Mouse (Mus musculus) limb, embryonic 10.5 days (tissue): ENCODE results near the gene Spire2. TPM values are rescaled to one million over a fixed set of nuclear protein-coding genes. Genes with fewer than 3 reads are reported as not detected.

ENCODE experiments used
- DNase-seq: peaks from one replicate; pipeline ENCODE4 v3.0.0-alpha.2; 2017; ENCODE audit warnings: low spot score
- H3K27ac ChIP-seq: fragments of 300-500 bp; sonication (generic); 2 replicates; pipeline ENCODE4 v1.5.1; 2016; ENCODE audit warnings: mild to moderate bottlenecking
- H3K27me3 ChIP-seq: fragments of 300-500 bp; sonication (generic); 2 replicates; pipeline ENCODE4 v1.6.1; 2016; ENCODE audit warnings: low read depth, mild to moderate bottlenecking; ENCODE audit not compliant: poor library complexity, severe bottlenecking
- H3K36me3 ChIP-seq: fragments of 300-500 bp; sonication (generic); 2 replicates; pipeline ENCODE4 v1.6.1; 2016; ENCODE audit warnings: mild to moderate bottlenecking, moderate library complexity
- H3K4me1 ChIP-seq: fragments of 300-500 bp; sonication (generic); 2 replicates; pipeline ENCODE4 v1.6.1; 2016
- H3K4me3 ChIP-seq: fragments of 300-500 bp; sonication (generic); 2 replicates; pipeline ENCODE4 v1.5.1; 2016; ENCODE audit warnings: mild to moderate bottlenecking, moderate library complexity
- H3K9me3 ChIP-seq: fragments of 300-500 bp; sonication (generic); replicated peaks from 2 replicates; pipeline ENCODE4 v1.6.1; 2016; ENCODE audit warnings: mild to moderate bottlenecking
- WGBS: fragments of 180-500 bp; shearing (Covaris S2); methylation state at CpG from one replicate; pipeline ENCODE4 v1.1.7; 2016; 5-methylcytosine and 5-hydroxymethylcytosine counted together
- polyA plus RNA-seq: library from polyadenylated mRNA; unstranded; fragments of >200 nt; fragmentation: Nextera tagmentation; extraction: Ambion mirVana; gene quantifications from 2 replicates; pipeline ENCODE4 v1.2.1, GENCODE M21; 2016

Spire2 gene
- polyA plus RNA-seq, 1 experiment from 2014 or later = 2.0 TPM

DNA sequence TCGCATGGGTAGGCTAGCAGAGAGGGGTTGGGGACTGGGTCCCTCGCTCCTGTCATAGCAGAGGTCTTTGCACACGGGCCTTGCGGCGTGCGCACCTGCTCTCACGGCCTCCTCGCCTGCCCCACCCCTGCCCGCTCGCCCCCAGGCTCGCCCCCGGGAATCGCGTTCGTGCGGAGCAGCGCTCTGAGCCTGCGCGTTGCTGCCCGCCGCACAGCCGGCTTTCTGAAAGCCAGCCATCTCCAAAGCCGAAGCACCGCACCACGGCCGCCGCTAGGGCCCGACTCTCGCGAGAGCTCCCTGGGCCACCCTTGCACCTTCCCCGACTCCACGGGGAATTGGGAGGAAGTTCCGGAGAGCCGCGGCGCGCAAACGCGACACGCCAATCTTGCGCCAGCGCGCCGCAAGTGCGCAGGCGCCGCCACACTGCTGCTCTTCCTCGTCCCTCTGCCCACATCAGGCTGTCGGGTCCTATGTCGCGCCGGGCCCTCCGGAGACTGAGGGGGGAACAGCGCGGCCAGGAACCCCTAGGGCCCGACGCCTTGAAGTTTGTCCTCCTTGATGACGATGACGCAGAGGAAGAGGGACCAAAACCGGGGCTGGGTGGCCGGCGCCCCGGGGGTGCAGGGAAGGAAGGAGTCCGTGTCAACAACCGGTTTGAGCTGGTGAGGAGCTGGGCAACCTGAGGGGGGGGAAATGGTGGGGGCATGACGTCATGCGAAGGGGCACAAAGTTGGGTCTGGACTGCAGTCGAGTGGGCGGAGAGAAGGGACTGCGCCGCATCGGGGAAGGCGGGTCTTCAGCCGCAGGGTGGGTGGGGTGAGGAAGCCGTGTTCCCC, 41.1 kb downstream of the Spire2 start, which contains the start of gene Tcf25:
Gene Tcf25 (plus strand): TSS at position 351 of the 836 bp plus-strand sequence.
- no peaks in the 10 kb centered on the region for H3K9me3 ChIP-seq
- peaks cover 18% of the 10 kb centered on the region for H3K4me1 ChIP-seq
- H3K4me3 ChIP-seq = peak within 1 kb of the TSS; percentile 77
- under 1% methylated on average over 75 of the region's 75 CpGs for WGBS
- H3K36me3 ChIP-seq = peaks cover 20% of the 10 kb centered on the region
- peak within 1 kb of the TSS; percentile 91 for H3K27ac ChIP-seq
- DNase-seq = peak; percentile 98
- H3K27me3 ChIP-seq = no peaks in the 10 kb centered on the region

DNA sequence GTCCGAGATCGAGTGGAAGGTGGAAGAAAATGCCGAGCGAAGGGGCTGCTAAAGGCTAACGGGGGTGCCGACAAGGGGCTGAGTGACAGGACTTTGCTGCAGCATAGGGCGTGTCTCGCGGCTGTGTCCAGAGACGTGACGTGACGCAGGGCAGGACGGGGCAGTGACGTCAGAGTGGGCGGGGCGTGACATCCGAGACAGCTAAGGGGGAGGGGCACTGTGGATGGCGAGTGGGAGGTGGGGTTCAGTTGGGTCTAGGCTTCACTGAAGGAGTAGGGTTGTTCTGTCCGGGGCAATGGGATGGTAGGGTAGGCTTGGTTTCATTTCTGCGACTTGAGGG, 41.7 kb downstream of the Spire2 start:
- Histone ChIP-seq H3K27me3 (no peaks in the 10 kb centered on the region), H3K4me3 (peak overlapping the region; percentile 77), H3K27ac (peak overlapping the region; percentile 91), H3K4me1 (peaks cover 18% of the 10 kb centered on the region), H3K9me3 (no peaks in the 10 kb centered on the region), H3K36me3 (peaks cover 20% of the 10 kb centered on the region)
- 1% methylated on average over 20 of the region's 20 CpGs for WGBS
- peak; percentile 99 for DNase-seq

DNA sequence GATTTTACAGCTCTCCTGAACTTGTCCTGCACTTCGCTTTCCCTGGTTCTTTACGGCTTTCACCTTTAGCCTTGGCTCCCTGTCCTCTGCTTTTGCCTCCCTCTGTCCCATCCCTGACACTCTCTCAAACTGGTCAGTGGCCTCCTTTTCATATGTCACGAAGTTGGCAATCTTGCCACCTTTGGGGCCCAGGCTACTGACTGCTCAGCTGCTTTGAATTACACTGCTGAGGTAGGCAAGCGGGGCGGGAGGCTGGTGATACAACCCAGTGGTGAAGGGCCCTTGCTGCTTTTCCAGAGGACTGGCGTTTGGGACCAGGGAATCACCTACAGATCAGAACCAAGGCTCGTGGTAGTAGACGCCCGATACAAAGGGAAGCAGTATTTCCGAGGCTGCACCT, 43.2 kb downstream of the Spire2 start:
- DNase-seq = no peak
- WGBS = 88% methylated on average over 10 of the region's 10 CpGs
- Histone ChIP-seq H3K27ac (no peak overlapping the region), H3K4me3 (no peak overlapping the region; the same call in 1 of the 2 replicates), H3K4me1 (peaks cover 18% of the 10 kb centered on the region), H3K36me3 (peaks cover 20% of the 10 kb centered on the region), H3K27me3 (no peaks in the 10 kb centered on the region), H3K9me3 (no peaks in the 10 kb centered on the region)

DNA sequence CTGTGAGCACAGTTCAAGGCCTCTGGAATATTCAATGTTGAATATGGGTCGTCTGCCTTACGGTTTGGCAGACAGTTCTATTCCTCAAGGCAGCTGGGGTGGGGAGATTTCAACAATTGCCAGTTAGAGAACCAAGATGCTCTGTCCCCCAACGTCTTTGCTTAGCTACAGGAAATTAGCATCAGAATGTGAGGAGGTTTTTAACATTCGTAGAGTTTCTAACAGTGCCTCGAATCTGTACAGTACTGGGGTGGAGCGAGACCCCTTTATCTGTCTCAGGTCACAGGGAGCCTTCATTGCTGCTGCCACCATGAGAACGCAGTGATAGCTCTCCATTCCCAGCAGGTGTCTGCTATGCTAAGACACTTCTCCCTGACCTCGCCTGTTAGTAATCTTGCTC, 43.6 kb downstream of the Spire2 start:
- Histone ChIP-seq H3K36me3 (peaks cover 22% of the 10 kb centered on the region), H3K4me3 (no peak overlapping the region), H3K4me1 (peaks cover 18% of the 10 kb centered on the region), H3K27me3 (no peaks in the 10 kb centered on the region), H3K27ac (no peak overlapping the region), H3K9me3 (no peaks in the 10 kb centered on the region)
- 72% methylated on average over 8 of the region's 8 CpGs for WGBS
- DNase-seq = no peak

DNA sequence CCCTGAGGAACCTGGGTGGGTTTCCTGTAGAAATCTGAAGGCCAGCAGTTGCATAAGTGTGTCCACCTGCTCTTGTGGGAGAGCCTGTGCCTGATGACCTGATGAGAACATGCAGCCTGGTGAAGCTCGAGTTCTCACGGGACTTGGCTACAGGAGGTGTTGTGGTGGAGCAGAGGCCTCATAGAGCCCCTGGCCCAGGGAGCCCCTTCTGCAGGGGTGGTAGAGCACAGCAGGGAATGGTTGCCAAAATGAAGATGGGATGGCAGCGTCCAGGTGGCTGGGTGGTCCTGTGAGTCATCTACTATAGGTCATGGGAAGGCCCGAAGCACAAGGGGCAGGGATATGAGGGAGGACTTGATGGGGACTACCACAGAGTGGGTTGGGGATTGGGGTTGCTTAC, 49.2 kb downstream of the Spire2 start:
- Histone ChIP-seq H3K4me3 (no peak overlapping the region), H3K27me3 (no peaks in the 10 kb centered on the region), H3K36me3 (peaks cover 68% of the 10 kb centered on the region), H3K4me1 (no peaks in the 10 kb centered on the region), H3K27ac (no peak overlapping the region), H3K9me3 (no peaks in the 10 kb centered on the region)
- no peak for DNase-seq
- WGBS = 90% methylated on average over 4 of the region's 4 CpGs

DNA sequence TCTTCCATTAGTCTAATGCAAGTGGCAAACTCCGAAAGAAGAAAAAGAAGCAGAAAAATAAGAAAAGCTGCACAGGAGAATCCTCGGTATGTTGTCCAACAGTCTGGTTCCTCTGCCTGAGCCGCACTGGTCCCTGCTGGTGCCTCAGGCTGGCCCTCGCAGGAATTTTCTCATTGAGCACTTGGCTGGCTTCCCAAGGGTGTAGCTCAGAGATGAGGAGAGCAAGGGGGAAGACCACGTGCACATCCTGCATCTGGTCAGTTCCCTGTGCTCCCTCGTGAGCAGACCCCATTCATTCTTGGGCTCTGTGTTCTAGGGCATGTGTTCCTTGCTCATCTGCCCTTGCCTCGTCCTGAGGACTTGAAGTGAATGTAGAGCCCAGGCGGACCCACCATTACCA, 50.0 kb downstream of the Spire2 start:
- no peaks in the 10 kb centered on the region for H3K27me3 ChIP-seq
- no peak overlapping the region for H3K27ac ChIP-seq
- peaks cover 71% of the 10 kb centered on the region for H3K36me3 ChIP-seq
- H3K4me1 ChIP-seq = no peaks in the 10 kb centered on the region
- 95% methylated on average over 8 of the region's 8 CpGs for WGBS
- H3K9me3 ChIP-seq = no peaks in the 10 kb centered on the region
- DNase-seq = no peak
- H3K4me3 ChIP-seq = no peak overlapping the region

DNA sequence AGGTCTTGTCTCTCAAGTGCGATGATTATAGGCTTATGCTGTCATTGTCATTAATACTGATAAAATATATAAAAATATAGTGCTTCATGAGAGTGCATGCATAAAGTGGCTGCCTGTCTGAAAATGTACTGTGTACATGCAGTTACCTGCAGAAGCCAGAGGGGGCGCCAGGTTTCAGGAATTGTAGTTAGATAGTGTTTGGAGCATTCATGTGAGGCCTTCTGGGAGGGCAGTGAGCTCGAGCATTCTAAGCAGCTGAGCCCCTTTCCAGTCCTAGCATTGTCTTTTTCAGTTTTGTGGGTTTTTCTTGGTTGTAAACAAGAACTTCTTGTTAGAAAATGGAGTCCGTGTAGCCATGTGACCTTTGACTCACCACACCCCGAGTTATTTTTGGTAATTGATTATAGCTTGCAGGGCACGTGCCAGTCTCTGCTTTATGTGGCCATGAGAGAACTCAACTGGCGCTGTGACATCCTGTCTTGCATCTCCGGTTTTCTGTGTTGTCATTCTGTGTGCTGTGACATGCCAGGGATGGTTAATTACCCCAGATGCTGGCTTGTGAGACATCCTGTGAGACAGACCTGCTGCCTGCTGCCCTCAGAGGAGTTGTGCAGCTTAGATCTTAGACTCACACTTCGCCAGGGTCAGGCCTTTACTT, 52.5 kb downstream of the Spire2 start:
- Histone ChIP-seq H3K27ac (no peak overlapping the region), H3K9me3 (no peaks in the 10 kb centered on the region), H3K36me3 (peaks cover 90% of the 10 kb centered on the region), H3K27me3 (no peaks in the 10 kb centered on the region), H3K4me1 (no peaks in the 10 kb centered on the region), H3K4me3 (no peak overlapping the region)
- DNase-seq = peak; percentile 50
- WGBS = 73% methylated on average over 9 of the region's 9 CpGs

DNA sequence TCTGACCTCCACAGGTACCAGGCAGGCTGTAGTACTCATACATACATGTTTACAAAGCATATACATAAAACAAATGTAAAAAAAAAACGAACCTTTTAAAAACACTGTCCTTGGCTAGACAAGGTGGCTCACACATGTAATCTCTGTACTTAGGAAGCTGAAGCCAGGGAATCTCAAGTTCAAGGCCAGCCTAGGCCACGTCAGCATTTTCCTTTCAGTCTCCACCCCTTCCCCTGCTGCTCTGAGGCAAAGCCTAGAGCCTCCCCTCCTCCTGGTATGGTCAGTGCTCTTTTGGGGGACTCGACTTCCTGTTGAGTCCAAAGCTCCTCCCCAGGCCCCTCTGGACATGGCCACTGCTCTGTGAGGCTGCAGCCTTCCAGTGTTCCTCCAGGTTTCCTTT, 54.5 kb downstream of the Spire2 start:
- WGBS = 81% methylated on average over 3 of the region's 3 CpGs
- no peak for DNase-seq
- no peak overlapping the region for H3K27ac ChIP-seq
- H3K9me3 ChIP-seq = no peaks in the 10 kb centered on the region
- no peaks in the 10 kb centered on the region for H3K27me3 ChIP-seq
- no peaks in the 10 kb centered on the region for H3K4me1 ChIP-seq
- H3K4me3 ChIP-seq = no peak overlapping the region
- peaks cover 100% of the 10 kb centered on the region for H3K36me3 ChIP-seq

DNA sequence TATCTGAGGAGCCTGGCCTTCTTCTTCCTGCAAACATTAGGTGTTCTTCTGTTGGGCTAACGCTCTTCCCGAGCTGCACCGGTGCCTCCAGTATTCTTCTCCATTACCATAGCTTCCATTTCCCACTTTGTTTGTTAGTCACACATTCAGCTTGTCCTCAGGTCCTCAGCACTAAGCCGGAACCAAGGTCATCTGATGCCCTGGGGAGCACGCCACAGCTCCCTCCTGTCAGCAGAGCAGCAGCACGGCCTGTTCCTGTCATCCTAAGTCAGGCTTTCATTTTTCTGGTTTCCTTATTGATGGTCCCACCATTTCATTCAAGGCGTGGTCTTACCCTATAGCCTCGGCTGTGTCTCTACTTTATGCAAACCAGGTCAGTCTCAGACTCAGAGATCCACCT, 55.3 kb downstream of the Spire2 start:
- peaks cover 99% of the 10 kb centered on the region for H3K36me3 ChIP-seq
- no peaks in the 10 kb centered on the region for H3K4me1 ChIP-seq
- H3K9me3 ChIP-seq = no peaks in the 10 kb centered on the region
- no peaks in the 10 kb centered on the region for H3K27me3 ChIP-seq
- H3K4me3 ChIP-seq = no peak overlapping the region
- DNase-seq = no peak
- WGBS = 92% methylated on average over 8 of the region's 8 CpGs
- no peak overlapping the region for H3K27ac ChIP-seq

DNA sequence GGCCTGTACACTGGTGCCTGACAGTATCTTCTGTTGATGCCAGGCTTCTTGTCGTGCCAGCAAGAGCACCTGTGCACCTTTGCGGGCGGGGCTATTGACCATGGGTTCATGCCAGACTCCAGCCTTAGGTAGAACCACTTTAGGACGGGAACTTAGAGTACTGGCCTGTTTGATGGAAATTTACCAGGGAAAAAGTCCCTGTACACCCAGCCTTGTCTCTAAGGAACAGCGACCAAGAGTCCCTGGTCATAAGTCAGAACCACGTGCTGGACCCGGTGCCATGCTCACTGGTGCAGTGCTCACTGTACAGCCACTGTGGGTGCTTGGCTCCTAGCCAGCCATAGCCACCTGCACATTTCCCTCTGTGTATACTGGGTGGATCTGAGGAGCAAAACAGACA, 56.5 kb downstream of the Spire2 start:
- 99% methylated on average over 7 of the region's 7 CpGs for WGBS
- Histone ChIP-seq H3K27ac (no peak overlapping the region), H3K27me3 (no peaks in the 10 kb centered on the region), H3K4me1 (no peaks in the 10 kb centered on the region), H3K9me3 (no peaks in the 10 kb centered on the region), H3K36me3 (peaks cover 99% of the 10 kb centered on the region), H3K4me3 (no peak overlapping the region)
- no peak for DNase-seq

DNA sequence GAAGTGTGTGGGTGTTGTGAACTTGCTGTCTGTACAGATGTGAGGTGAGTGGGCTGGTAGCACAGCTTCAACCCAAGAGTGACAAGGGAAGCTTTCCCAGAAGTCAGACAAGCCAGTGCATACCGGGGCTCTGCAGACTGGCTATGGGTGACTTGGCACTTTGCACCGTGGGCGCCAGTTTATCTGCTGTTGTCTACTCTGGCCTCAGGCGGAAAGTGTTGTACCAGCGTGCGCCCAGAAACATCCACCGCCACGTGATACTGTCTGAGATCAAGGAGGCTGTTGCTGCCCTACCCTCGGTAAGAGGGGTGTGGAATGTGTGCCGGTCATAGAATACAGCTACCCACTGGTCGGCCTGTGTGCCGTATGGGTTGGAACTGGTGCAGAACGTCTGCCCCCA, 65.8 kb downstream of the Spire2 start:
- Histone ChIP-seq H3K36me3 (peaks cover 100% of the 10 kb centered on the region), H3K4me1 (no peaks in the 10 kb centered on the region), H3K27ac (no peak overlapping the region), H3K4me3 (no peak overlapping the region), H3K27me3 (no peaks in the 10 kb centered on the region), H3K9me3 (no peaks in the 10 kb centered on the region)
- WGBS = 94% methylated on average over 13 of the region's 13 CpGs
- DNase-seq = no peak

DNA sequence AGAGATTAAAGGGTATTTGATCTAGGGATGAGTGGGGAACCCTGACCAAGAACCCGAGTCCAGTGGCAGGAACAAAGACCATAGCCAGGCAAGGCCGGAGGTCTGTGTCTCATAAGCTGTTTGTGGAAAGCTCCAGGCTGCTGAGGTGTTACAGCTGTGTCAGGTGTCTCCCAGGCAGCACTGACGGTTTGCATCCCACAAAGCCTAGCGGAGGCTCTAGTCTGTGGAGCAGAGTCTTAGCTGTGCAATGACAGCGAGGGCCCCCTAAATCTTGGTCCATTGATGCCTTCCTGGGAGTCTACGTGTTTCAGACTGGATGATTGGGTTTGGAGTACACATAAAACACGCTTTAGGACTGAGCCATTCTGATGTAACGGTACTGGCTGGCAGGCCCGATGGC, 69.4 kb downstream of the Spire2 start:
- DNase-seq = no peak
- Histone ChIP-seq H3K4me3 (no peak overlapping the region), H3K9me3 (no peaks in the 10 kb centered on the region), H3K4me1 (peaks cover 6% of the 10 kb centered on the region; the same call in 1 of the 2 replicates), H3K27ac (no peak overlapping the region), H3K27me3 (no peaks in the 10 kb centered on the region), H3K36me3 (peaks cover 66% of the 10 kb centered on the region)
- WGBS = 90% methylated on average over 9 of the region's 9 CpGs

DNA sequence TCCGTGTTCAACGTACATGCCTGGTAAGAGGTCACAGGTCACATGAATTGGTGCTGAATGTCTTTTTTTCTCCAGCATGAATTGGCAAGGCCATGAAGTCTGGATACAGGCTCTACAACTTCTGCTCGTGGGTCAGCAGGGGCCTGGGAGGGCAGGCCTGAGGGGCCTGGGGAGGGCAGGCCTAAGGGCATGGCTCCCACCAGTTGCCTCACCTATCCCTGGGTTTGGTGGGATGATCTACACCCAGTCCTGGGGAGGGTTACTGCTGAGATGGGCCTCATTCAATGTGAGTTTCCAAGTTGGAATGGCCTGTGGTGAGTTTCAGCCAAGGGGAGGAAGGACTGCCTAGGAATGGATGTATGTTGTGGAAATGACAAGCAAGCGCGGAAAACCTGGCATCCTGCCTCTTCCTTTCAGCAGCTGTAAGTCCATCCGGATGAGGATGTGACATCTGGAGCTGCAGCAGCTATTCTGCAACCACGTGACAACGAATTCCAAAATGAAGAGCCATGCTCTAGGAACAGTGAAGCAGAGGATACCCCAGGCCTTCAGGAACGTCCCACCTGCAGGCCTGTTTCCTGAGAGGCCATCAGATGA, 70.3 kb downstream of the Spire2 start:
- DNase-seq = no peak
- no peak overlapping the region for H3K4me3 ChIP-seq
- peaks cover 6% of the 10 kb centered on the region; the same call in 1 of the 2 replicates for H3K4me1 ChIP-seq
- H3K27me3 ChIP-seq = peaks cover 4% of the 10 kb centered on the region
- peaks cover 57% of the 10 kb centered on the region for H3K36me3 ChIP-seq
- no peaks in the 10 kb centered on the region for H3K9me3 ChIP-seq
- WGBS = 93% methylated on average over 9 of the region's 9 CpGs
- H3K27ac ChIP-seq = no peak overlapping the region
